Mouse (Mus musculus) lung, adult 18-20 months (tissue): ENCODE measurements around the gene Pafah1b1.

Experiments
- DNase-seq, 2 experiments: peaks; one replicate each; pipeline ENCODE4 v3.0.0; 2022; ENCODE audit warnings: mixed read lengths in 2 of 2

Pafah1b1 gene

DNA sequence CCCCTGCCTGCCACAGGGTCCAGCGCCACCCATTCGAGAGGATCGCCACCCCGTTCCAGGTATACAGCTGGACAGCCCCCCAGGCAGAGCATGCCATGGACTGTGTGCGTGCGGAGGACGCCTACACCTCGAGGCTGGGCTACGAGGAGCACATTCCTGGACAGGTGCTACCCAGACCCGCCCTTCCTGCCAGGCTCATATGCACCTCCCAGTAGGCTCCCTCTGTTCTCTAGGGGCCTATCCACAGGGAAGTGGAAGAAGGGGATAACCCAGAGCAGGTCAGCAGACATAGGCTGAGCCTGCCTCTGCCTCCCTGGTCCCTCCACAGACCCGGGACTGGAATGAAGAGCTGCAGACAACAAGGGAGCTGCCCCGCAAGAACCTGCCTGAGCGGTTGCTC lies 64.1 kb downstream of the Pafah1b1 start:
- DNase-seq, result no peak

DNA sequence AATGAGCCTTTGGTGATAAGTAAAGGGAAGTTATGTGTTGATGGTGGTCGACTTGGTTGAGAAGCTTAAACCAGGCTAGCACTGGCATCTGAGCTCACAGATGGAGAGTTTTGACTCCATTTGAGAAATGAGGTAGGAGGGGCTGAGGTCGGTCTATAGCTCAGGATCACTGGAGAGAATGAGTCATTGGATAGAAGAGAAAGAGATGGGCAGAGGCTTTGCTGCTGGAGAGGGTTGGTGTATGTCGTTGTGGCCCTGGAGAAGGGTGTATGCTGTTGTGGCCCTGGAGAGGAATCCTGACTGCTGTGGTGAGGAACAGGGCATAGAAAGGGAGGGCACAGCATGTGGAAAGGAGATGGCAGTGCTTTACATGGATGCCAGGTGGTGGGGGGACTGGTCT lies 68.5 kb downstream of the Pafah1b1 start:
- DNase-seq, result no peak

DNA sequence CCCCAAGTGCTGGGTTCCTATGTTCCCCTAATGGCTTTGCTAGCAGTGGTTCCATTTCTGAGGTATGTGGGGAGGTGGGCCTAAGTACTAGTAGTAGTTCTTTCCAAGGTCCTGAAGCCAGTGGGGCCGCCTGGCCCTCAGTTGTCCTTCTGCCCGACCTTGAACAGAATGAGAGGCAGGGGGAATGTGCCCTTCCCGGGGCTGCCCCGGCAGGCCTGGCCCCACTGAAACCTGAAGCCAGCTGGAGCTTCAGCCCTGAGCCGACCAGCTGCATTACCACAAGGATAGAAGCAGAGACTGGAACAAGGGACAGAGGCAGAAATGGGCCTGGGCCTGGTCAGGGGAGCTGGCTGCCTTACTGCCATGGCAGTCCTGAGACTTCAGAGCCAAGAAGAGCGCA lies 71.1 kb downstream of the Pafah1b1 start:
- DNase-seq, result no peak

- DNase-seq, result peak in 1 of 2 experiments; percentile 41
Observed at GRCm38 (mm10) chr11:74652791-74653191, 71.7 kb downstream of the Pafah1b1 start.

DNA sequence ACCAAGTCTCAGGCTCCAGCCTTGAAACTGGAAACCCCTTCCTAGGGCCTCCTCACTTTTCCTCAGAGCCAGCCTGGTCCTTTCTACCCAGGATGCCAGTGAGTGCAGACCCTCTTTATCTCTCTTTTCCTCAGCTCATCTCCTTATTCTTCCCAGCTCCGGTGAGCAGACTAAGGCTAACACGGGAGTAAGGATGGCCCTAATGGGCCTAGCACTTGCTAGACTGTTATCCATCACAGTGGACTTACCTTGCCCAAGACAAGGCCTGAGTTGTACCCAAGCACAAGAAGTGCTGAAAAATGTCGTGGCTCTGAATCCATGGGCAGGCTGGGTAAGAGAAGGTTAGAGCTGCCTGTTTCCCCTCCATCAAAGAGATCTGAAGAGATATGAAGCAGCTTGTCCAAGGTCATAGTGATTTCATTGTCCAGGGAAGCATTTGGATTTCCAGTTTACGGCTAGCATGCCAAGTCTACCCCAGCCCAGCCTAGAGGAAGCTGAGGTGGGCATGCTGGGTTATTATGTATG lies 73.8 kb downstream of the Pafah1b1 start:
- no peak for DNase-seq

DNA sequence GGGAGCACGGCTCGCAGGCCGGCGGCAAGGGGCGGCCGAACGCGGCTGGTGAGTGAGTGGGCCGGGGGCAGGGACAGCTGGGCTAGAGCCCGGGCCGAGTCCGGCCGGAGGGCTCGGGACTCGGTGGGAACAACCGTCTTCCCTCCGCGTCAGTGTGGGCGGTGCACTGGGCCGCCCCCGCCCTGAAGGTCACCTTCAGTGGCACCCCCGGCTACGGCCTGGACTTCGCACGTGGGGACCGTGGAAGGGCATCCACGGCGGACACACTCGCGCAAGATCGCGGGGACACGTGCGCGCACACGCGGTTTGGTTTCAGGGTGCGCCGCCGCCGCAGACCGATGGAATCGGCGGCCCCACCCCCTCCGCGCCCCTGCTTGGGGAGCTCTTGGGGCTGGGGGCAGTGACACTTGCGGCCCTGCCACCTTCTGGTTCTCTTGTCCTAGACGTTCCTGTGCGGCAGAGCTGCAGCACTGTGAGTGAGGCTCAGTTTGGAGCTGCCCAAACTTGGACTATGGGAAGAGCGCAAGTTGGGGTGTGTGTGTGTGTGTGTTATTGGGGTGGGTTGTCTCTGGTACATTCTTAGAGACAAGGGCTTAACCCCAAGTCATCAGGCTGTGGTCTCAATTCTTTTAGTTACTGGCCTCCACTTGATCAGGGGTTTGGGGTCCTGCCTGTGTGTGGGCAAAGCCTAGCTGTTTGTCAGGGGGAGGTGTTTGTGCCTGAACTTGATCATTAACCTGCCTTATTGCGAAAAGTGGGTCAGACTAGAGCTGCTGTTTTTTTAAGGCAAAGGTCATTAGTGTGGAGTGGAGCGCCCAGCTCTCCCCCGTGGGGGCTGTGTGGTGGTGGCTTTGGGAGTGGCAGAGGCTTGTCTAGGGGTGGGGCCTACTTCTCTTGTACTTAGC lies 74.6 kb downstream of the Pafah1b1 start:
- DNase-seq, result peak; percentile 65 to 68

DNA sequence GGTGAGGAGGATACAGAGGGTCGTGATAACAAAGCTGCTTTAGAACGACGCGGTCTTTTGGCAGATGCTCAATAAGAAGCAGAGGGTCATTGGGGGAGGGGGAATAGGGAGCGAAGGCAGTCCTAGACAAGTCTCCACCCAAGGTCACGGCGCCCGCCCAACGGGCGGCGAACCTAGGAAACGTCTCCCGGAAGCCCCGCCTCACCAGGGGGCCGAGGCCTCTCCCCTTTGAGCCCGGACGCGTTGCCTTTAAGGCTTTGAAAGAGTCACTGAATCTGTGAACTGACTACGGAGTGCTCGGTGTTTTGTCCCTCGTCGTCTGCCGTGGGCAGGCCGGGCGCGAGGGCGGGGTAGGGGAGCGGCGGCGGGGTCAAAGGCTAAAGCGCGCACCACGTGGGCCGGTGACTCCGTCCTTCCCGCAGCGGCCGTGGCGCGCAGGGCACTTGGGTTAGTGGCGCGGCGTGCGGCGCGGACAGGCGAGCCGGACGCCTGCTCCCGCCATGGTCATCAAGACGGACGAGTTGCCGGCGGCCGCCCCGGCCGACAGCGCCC lies 75.3 kb downstream of the Pafah1b1 start, which contains the start of gene Cluh:
TSS of gene Cluh (plus strand) at position 401 of the 552 bp plus-strand sequence.
- peak; percentile 99 for DNase-seq

- no peak for DNase-seq
Observed at GRCm38 (mm10) chr11:74648676-74649075, 75.8 kb downstream of the Pafah1b1 start.

DNA sequence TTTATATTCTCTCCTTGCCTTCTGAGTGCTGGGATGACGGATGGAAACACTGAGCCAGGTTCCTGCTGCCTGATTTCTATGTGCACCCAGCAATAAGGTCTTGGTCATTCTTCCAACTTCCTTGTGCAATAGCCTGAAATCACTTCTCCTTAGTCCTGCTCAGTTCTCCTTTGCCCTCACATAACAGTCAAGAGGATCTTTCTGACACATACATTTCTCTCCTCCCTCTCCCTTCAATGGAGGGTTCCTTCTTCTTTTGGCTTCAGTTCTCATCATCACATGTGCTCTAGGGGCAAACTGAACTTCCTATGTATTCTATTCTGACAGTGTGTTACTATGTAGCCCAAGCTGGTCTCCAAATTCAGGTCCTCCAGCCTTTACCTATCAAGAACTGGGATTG lies 76.5 kb downstream of the Pafah1b1 start:
- peak in 1 of 2 experiments; percentile 15 for DNase-seq

GRCm38 (mm10) chr11:74639628-74640027 lies 84.8 kb downstream of the Pafah1b1 start:
- peak in 1 of 2 experiments; percentile 25 for DNase-seq

DNA sequence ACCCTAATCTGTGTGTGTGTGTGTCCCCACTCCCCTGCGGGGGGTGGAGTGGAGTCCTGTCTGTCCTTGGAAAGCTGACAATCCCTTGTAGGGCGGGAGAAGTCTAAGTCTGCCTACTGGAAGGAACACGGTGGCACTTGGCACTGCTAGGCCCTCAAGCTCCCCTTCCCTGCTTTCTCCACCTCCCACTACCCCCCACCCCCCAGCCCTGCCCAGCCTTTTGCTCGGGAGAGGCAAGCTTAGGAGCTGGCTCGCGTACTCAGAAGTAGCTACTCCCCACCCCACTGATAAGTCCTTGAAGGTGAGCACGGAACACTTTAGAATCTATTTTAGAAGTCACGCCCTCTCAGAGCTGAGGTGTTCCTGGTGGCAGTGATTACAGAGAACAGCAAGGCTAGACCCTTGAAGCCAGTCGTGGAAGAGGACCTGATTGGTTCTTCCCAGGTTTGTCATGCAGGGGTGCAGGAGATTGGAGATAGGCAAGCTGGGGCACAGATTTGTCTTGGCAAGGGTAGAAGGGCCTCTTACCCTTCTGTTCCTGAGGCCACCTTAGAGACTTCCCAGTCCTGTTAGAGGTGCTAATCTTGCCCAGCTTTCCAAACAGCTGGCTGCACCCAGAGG lies 85.6 kb downstream of the Pafah1b1 start:
- DNase-seq, result peak; percentile 53 to 76

GRCm38 (mm10) chr11:74637971-74638790 lies 86.3 kb downstream of the Pafah1b1 start:
- peak; percentile 84 to 86 for DNase-seq

- DNase-seq, result no peak
Observed at GRCm38 (mm10) chr11:74637486-74637885, 87.0 kb downstream of the Pafah1b1 start.

- DNase-seq, result peak; percentile 51 to 75
Observed at GRCm38 (mm10) chr11:74634490-74635275, 89.8 kb downstream of the Pafah1b1 start.

GRCm38 (mm10) chr11:74631880-74632789 lies 92.3 kb downstream of the Pafah1b1 start:
- DNase-seq, result no peak

GRCm38 (mm10) chr11:74627481-74627880 lies 97.0 kb downstream of the Pafah1b1 start:
- DNase-seq, result no peak

DNA sequence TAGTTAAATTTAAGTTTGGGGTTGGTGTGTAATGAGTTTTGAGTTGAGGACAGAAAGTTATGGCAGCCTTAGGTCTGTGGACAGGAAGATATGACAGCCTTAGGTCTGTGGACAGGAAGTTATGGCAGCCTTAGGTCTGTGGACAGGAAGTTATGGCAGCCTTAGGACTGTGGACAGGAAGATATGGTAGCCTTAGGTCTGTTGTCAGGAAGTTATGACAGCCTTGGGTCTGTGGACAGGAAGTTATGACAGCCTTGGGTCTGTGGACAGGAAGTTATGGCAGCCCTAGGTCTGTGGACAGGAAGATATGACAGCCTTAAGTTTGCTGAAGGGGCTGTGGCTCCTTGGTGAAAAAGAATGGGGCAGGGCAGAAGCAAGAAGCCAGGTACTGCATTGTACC lies 99.1 kb downstream of the Pafah1b1 start:
- no peak for DNase-seq
